Mouse (Mus musculus) kidney, embryonic 15.5 days (tissue): ENCODE data around the gene Arhgap31. TPM values are rescaled to one million over a fixed set of nuclear protein-coding genes. Genes with fewer than 3 reads are reported as not detected.

Experiments used
- polyA plus RNA-seq: library from polyadenylated mRNA; unstranded; fragments of >200 nt; fragmentation: Nextera tagmentation; extraction: Ambion mirVana; gene quantifications from 2 replicates; pipeline ENCODE4 v1.2.1, GENCODE M21; 2015

Arhgap31 gene
- polyA plus RNA-seq, 1 experiment from 2014 or later, result 12.6 TPM

Other genes with a start within 250 kb of the Arhgap31 start
- gene Timmdc1, start 190.6 kb downstream of the Arhgap31 start, polyA plus RNA-seq, result 32.1 and 32.3 TPM in 2 replicates
- 58.0 and 60.6 TPM in 2 replicates for gene Poglut1, start 163.0 kb downstream of the Arhgap31 start, polyA plus RNA-seq
- gene Tmem39a, start 154.6 kb downstream of the Arhgap31 start, polyA plus RNA-seq, result 118 and 125 TPM in 2 replicates
- gene B4galt4, start 29.0 kb upstream of the Arhgap31 start, polyA plus RNA-seq, result 29.0 and 30.6 TPM in 2 replicates
- gene Upk1b, start 87.1 kb upstream of the Arhgap31 start, polyA plus RNA-seq, result 4.9 and 10.1 TPM in 2 replicates
- gene 4930435E12Rik, start 115.5 kb upstream of the Arhgap31 start, polyA plus RNA-seq, result not detected in 2 replicates
- gene Igsf11, start 179.4 kb upstream of the Arhgap31 start, polyA plus RNA-seq, result 2.1 and 2.6 TPM in 2 replicates